Mouse (Mus musculus): ENCODE measurements around the gene Ccl24.
"Not testable (repeated sequence)": the region's sequence is repeated elsewhere in the genome, so short reads cannot be mapped to it uniquely, and the experiment has no call there.

The Ccl24 gene

DNA sequence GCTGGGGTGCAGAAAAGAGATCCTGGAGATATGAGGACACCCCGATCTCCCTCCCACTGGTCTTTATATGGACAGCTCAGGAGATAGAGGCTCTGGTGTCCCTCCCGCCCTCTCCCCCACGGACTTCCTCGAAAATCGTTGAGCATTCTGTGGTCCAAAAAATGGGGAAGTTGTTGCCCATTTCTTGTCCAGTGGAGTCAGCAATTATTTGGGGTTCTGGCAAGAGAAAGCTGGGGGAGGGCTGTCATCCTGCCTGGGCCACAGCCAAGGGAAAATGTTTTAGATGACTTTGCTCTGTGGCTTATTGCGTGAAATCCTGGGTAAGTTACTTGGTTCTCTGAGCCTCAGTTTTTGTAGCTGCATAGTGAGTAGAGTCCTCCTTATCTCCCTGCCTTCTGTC, at the start of gene Ccl24:
Gene Ccl24, minus strand, starts transcription at position 44 of the 400 bp plus-strand sequence.
- no peak for DNase-seq

- no peak for DNase-seq
Measured at GRCm38 (mm10) chr5:135621725-135622124, 48.9 kb upstream of the Ccl24 start.

- DNase-seq, result no peak
Measured at GRCm38 (mm10) chr5:135620526-135620925, 47.7 kb upstream of the Ccl24 start.

GRCm38 (mm10) chr5:135619741-135620140, 46.9 kb upstream of the Ccl24 start:
- not testable (repeated sequence) for DNase-seq

GRCm38 (mm10) chr5:135609794-135610193, 36.9 kb upstream of the Ccl24 start:
- no peak for DNase-seq

DNA sequence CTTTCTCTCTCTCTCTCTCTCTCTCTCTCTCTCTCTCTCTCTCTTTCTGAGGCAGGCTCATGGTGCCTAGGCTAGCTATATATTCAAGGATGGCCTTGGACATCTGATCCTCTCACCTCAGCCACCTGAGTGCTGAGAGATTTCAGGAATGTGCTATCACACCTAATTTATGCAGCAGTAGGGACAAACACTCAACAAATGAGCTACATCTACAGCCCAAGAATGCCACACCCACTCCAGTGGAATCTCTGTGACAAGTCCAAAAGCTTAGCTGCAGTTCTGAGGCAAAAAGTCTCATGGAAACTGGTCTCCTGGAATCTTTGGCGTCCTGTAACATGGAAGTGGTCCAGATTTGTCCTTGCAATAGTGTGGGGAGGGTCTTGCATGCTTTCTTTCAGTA, 34.7 kb upstream of the Ccl24 start:
- no peak for DNase-seq

- not testable (repeated sequence) for DNase-seq
Measured at GRCm38 (mm10) chr5:135606717-135607116, 33.9 kb upstream of the Ccl24 start.

- not testable (repeated sequence) for DNase-seq
Measured at GRCm38 (mm10) chr5:135604643-135605042, 31.8 kb upstream of the Ccl24 start.

DNA sequence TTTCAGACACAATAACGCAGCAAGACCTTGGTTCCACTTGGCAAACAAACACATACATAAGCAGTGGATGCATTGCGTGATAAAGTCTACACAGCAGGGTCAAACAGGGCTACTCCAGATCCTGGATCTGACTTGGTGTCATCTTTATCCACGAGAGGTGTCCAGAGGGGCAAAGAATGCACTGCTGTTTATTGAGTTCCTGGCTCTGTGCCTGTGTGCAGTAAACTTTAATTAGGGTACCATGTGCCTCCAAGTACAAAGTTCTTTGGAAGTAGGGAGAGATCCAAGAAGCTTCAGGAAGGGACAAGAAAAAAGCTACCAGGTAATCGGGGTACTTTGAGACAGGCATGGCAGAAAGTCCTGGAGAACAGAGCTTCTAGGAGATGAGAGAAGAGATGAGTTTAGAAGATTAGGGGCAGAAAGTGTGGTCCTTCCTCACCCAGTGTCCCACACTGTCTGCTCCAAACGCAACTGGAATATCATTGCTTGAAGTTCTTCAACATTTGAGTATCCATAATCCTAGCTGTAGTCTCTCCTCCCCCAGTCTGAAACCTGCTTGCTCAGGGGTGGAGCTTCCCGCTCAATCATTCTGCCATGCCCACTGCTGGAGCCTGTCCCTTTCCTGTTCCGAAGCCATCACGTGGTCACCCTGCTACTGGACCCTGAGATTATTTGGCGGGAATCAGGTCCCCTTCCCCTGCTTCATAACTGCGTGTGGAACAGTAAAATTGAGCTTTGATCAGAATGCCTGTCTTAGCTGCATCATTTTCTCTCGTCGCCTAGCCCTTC, 17.3 kb upstream of the Ccl24 start:
- no peak for DNase-seq

GRCm38 (mm10) chr5:135587764-135588163, 14.9 kb upstream of the Ccl24 start:
- DNase-seq, result no peak

- no peak for DNase-seq
Measured at GRCm38 (mm10) chr5:135585691-135586090, 12.8 kb upstream of the Ccl24 start.

DNA sequence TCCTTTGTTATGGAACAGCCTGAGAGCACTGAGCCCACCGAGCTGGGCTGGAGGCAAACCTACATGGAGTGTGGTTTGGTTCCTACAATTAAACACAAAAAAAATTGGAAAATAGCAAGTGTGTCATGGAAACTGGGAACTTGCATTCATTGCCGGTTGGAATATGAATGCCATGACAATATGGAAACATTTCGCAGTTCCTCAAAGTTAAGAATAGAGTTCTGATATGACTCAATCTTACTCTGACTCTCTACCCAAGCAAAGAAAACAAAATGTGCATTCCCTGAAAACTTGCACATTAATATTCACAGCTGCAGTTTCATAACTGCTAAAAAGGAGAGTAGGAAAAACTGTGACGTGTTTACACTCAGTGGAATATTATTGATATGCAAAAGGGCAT, 9.5 kb upstream of the Ccl24 start:
- no peak for DNase-seq

- DNase-seq, result no peak
Measured at GRCm38 (mm10) chr5:135579331-135579751, 6.5 kb upstream of the Ccl24 start.

- DNase-seq, result no peak
Measured at GRCm38 (mm10) chr5:135576055-135576454, 3.2 kb upstream of the Ccl24 start.

- no peak for DNase-seq
Measured at GRCm38 (mm10) chr5:135568698-135569097, 4.2 kb downstream of the Ccl24 start.

- DNase-seq, result no peak
Measured at GRCm38 (mm10) chr5:135567556-135568265, 5.1 kb downstream of the Ccl24 start.

DNA sequence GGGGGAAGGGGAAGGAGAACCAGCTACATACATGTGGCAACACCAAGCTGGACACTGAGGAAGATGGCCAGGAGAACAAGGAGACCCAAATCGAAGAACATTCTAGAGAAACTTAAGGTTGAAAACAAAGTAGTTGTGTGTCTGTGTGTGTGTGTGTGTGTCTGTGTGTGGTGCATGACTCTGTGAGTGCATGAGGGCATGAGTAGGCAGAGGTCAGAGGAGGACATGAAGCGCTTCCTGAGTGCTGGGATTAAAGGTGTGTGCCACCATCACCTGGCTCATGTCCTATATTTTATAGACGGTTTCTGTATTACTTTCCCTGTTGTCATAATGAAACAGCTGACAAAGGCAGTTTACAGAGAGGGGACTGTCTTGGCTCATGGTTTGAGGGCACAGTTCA, 9.4 kb downstream of the Ccl24 start, which contains the start of gene Ccl26:
Gene Ccl26, minus strand, starts transcription at position 101 of the 400 bp plus-strand sequence.
- DNase-seq, result no peak

- DNase-seq, result no peak
Measured at GRCm38 (mm10) chr5:135557671-135558070, 15.2 kb downstream of the Ccl24 start.

GRCm38 (mm10) chr5:135557051-135557450, 15.8 kb downstream of the Ccl24 start:
- no peak for DNase-seq

DNA sequence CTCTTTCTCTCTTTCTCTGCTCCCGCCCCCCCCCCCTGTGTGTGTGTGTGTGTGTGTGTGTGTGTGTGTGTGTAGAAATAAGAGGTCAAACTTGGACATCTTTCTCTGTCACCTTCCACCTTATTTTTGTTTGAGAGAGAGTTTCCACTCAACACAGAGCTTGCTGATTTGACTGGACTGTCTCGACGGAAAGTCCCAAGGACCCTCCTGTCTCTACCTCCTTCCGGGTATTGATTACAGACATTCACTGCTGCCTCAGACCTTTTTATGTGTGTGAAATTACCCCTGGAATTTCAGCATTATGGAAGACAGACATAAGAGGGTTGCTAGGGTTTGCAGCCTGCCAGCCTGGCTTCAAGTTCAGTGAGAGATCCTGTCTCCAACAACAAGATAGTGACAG, 16.6 kb downstream of the Ccl24 start:
- DNase-seq, result no peak

- no peak for DNase-seq
Measured at GRCm38 (mm10) chr5:135551591-135551990, 21.3 kb downstream of the Ccl24 start.

GRCm38 (mm10) chr5:135550910-135551309, 21.9 kb downstream of the Ccl24 start:
- no peak for DNase-seq

DNA sequence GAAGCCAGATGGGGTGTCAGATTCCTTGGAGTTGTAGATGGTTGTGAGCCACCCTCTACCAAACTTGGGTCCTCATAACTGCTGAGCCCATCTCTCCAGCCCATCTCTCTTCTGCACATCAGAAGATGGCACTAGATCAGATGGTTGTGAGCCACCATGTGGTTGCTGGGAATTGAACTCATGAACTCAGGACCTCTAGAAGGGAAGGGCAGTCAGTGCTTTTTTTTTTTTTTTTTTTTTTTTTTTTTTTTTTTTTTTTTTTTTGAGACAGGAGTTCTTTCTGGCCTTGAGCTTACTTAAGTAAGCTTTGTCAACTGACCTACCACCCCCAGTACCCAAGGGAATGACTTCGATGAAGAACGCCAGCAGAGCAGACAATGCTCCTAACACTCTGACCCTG, 24.9 kb downstream of the Ccl24 start:
- DNase-seq, result no peak

All from cerebellum, adult 9-10 months (tissue).